Mouse (Mus musculus) midbrain, embryonic 11.5 days (tissue): ENCODE data around the gene Pigv. TPM values are rescaled to one million over a fixed set of nuclear protein-coding genes. Genes with fewer than 3 reads are reported as not detected.

Source experiments
- ATAC-seq: fragments of 200-750 bp; cut with Nextera tagmentation; 2 replicates; pipeline ENCODE4 v1.8.0; 2017; ENCODE audit warnings: moderate TSS enrichment, moderate library complexity; ENCODE audit not compliant: low FRiP score
- DNase-seq: peaks from one replicate; pipeline ENCODE4 v3.0.0; 2015; ENCODE audit warnings: low spot score; ENCODE audit errors: missing footprints
- H3K27ac ChIP-seq: fragments of 300-500 bp; sonication (generic); 2 replicates; pipeline ENCODE4 v1.5.1; 2014; ENCODE audit warnings: low read depth, low read length
- H3K27me3 ChIP-seq: fragments of 300-500 bp; sonication (generic); 2 replicates; pipeline ENCODE4 v1.6.1; 2014; ENCODE audit warnings: mild to moderate bottlenecking, low read length, moderate library complexity, mixed read lengths; ENCODE audit not compliant: control insufficient read depth, insufficient read depth
- H3K36me3 ChIP-seq: fragments of 300-500 bp; sonication (generic); 2 replicates; pipeline ENCODE4 v1.6.1; 2014; ENCODE audit warnings: mild to moderate bottlenecking, low read length, moderate library complexity, mixed read lengths; ENCODE audit not compliant: control insufficient read depth, insufficient read depth
- H3K4me1 ChIP-seq: fragments of 300-500 bp; sonication (generic); 2 replicates; pipeline ENCODE4 v1.6.1; 2014; ENCODE audit warnings: low read length; ENCODE audit not compliant: control insufficient read depth, insufficient read depth
- H3K4me2 ChIP-seq: fragments of 300-500 bp; sonication (generic); 2 replicates; pipeline ENCODE4 v1.6.1; 2014; ENCODE audit warnings: mild to moderate bottlenecking, moderate library complexity
- H3K4me3 ChIP-seq: fragments of 300-500 bp; sonication (generic); 2 replicates; pipeline ENCODE4 v1.5.1; 2014; ENCODE audit warnings: low read depth, low read length
- H3K9ac ChIP-seq: fragments of 300-500 bp; sonication (generic); 2 replicates; pipeline ENCODE4 v1.6.1; 2014; ENCODE audit warnings: low read length
- H3K9me3 ChIP-seq: fragments of 300-500 bp; sonication (generic); 2 replicates; pipeline ENCODE4 v1.6.1; 2016; ENCODE audit warnings: low read length; ENCODE audit not compliant: control insufficient read depth
- WGBS: fragments of 180-500 bp; shearing (Covaris S2); extraction: QIAGEN DNeasy Blood & Tissue Kit; methylation state at CpG from one replicate; pipeline ENCODE4 v1.1.7; 2014; 5-methylcytosine and 5-hydroxymethylcytosine counted together
- polyA plus RNA-seq: library from polyadenylated mRNA; unstranded; fragments of >200 nt; fragmentation: Nextera tagmentation; extraction: Ambion mirVana; gene quantifications from 2 replicates; pipeline ENCODE4 v1.2.1, GENCODE M21; 2014

The Pigv gene
- polyA plus RNA-seq, 1 experiment from 2014 or later, result 12.4 TPM

GRCm38 (mm10) chr4:133628517-133628916 is 43.9 kb downstream of the Pigv start:
- no peaks in the 10 kb centered on the region for H3K9me3 ChIP-seq
- H3K9ac ChIP-seq, result no peak overlapping the region
- H3K4me1 ChIP-seq, result peaks cover 7% of the 10 kb centered on the region
- no peak overlapping the region for H3K27ac ChIP-seq
- no peaks in the 10 kb centered on the region for H3K27me3 ChIP-seq
- peak; percentile 37 for DNase-seq
- no peak overlapping the region for H3K4me2 ChIP-seq
- no peak for ATAC-seq
- peaks cover 6% of the 10 kb centered on the region for H3K36me3 ChIP-seq
- no peak overlapping the region for H3K4me3 ChIP-seq
- 88% methylated on average over 2 of the region's 2 CpGs for WGBS

DNA sequence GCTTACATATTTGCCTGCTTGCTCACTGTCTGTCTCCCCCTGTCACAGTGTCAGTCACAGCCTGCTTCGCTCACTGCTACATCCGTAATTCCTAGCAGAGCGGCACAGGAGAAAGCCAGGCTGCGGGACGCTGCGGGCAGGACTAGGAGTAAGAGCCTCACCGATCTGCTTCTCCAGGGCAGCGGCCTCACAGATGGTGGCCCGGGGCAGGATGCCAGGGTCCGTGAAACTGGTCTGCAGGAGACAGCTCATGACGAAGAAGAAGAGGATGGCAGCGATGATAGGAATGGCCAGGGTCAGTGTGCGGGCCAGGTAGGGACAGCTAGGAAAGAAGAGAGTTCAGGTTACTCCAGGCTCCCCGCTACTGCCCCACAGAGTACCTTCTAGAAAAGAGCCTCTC is 45.4 kb downstream of the Pigv start:
- Histone ChIP-seq H3K36me3 (peaks cover 6% of the 10 kb centered on the region), H3K4me2 (no peak overlapping the region), H3K9me3 (no peaks in the 10 kb centered on the region), H3K4me3 (no peak overlapping the region), H3K27ac (no peak overlapping the region), H3K27me3 (no peaks in the 10 kb centered on the region), H3K4me1 (peaks cover 2% of the 10 kb centered on the region), H3K9ac (no peak overlapping the region)
- WGBS, result 93% methylated on average over 14 of the region's 14 CpGs
- ATAC-seq, result no peak
- peak; percentile 62 for DNase-seq

GRCm38 (mm10) chr4:133626621-133627020 is 45.8 kb downstream of the Pigv start:
- H3K4me3 ChIP-seq, result no peak overlapping the region
- no peaks in the 10 kb centered on the region; the same call in 1 of the 2 replicates for H3K4me1 ChIP-seq
- H3K9me3 ChIP-seq, result no peaks in the 10 kb centered on the region
- peaks cover 6% of the 10 kb centered on the region for H3K36me3 ChIP-seq
- H3K4me2 ChIP-seq, result no peak overlapping the region
- no peak overlapping the region for H3K9ac ChIP-seq
- H3K27me3 ChIP-seq, result no peaks in the 10 kb centered on the region
- ATAC-seq, result no peak
- DNase-seq, result peak; percentile 45
- 84% methylated on average over 9 of the region's 9 CpGs for WGBS
- H3K27ac ChIP-seq, result no peak overlapping the region

GRCm38 (mm10) chr4:133626221-133626620 is 46.2 kb downstream of the Pigv start:
- Histone ChIP-seq H3K36me3 (peaks cover 6% of the 10 kb centered on the region), H3K4me1 (no peaks in the 10 kb centered on the region), H3K9me3 (no peaks in the 10 kb centered on the region), H3K9ac (no peak overlapping the region), H3K27me3 (no peaks in the 10 kb centered on the region), H3K4me3 (no peak overlapping the region), H3K27ac (no peak overlapping the region), H3K4me2 (no peak overlapping the region)
- WGBS, result 45% methylated on average over 5 of the region's 5 CpGs
- ATAC-seq (no peak), DNase-seq (peak; percentile 53)

GRCm38 (mm10) chr4:133625621-133626071 is 46.8 kb downstream of the Pigv start:
- no peaks in the 10 kb centered on the region for H3K9me3 ChIP-seq
- 44% methylated on average over 11 of the region's 11 CpGs for WGBS
- no peak overlapping the region for H3K4me2 ChIP-seq

DNA sequence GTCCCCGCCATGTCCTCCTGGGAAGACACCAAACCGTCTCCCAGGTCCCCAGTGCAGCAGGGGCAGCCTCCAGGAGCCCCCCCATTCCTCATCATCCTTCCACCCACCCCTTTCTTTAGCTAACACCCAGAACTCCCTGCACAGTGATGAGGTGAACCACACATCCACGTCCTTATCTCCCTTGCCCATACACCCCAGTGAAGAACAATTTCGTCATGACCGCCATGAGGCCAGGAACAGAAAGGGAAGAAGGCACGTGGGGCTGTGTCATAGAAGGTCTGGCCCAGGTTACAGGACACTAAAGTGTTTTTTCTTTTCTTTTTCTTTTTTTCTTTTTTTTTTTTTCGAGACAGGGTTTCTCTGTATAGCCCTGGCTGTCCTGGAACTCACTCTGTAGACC is 47.6 kb downstream of the Pigv start:
- no peaks in the 10 kb centered on the region for H3K9me3 ChIP-seq
- WGBS, result 91% methylated on average over 7 of the region's 7 CpGs

More at GRCm38 (mm10) chr4:133625621-133626071, 46.8 kb downstream of the Pigv start:
- Histone ChIP-seq H3K4me3 (no peak overlapping the region), H3K9ac (no peak overlapping the region), H3K27me3 (no peaks in the 10 kb centered on the region), H3K27ac (no peak overlapping the region), H3K36me3 (peaks cover 6% of the 10 kb centered on the region), H3K4me1 (no peaks in the 10 kb centered on the region)
- DNase-seq (peak; percentile 83), ATAC-seq (no peak)

GRCm38 (mm10) chr4:133622161-133622695 is 50.2 kb downstream of the Pigv start:
- Histone ChIP-seq H3K27me3 (no peaks in the 10 kb centered on the region), H3K9me3 (no peaks in the 10 kb centered on the region), H3K4me1 (no peaks in the 10 kb centered on the region), H3K27ac (no peak overlapping the region), H3K9ac (no peak overlapping the region), H3K4me3 (no peak overlapping the region), H3K4me2 (no peak overlapping the region), H3K36me3 (peaks cover 6% of the 10 kb centered on the region)
- DNase-seq, result peak; percentile 39
- no peak for ATAC-seq
- WGBS, result 85% methylated on average over 11 of the region's 11 CpGs

More for the DNA sequence above, 47.6 kb downstream of the Pigv start:
- Histone ChIP-seq H3K36me3 (peaks cover 6% of the 10 kb centered on the region), H3K4me3 (no peak overlapping the region), H3K27me3 (no peaks in the 10 kb centered on the region), H3K27ac (no peak overlapping the region), H3K4me2 (no peak overlapping the region), H3K4me1 (no peaks in the 10 kb centered on the region), H3K9ac (no peak overlapping the region)
- DNase-seq, result peak; percentile 37
- ATAC-seq, result no peak

DNA sequence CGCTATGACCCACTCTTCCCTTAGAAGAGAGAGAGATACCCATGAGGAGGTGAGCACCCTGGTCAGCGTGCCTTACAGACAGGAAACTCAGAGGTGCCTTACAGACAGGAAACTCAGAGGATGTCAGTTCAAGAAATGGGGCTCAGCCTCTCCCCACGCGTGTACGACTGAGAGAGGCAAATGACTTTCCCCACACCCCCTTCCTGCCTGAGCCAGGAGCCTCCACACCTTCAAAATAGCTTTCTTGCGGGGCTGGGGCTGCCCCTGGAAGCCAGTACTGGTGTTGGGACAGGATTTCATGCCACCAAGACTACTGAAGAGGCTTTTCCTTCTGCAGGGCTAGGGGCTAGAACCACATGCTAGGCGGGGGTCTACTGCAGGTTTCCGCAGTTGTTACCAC is 51.8 kb downstream of the Pigv start:
- DNase-seq, result peak; percentile 45
- WGBS, result 93% methylated on average over 8 of the region's 8 CpGs
- ATAC-seq, result no peak
- H3K9me3 ChIP-seq, result no peaks in the 10 kb centered on the region
- no peaks in the 10 kb centered on the region for H3K4me1 ChIP-seq
- H3K36me3 ChIP-seq, result peaks cover 3% of the 10 kb centered on the region
- no peaks in the 10 kb centered on the region for H3K27me3 ChIP-seq
- no peak overlapping the region for H3K4me2 ChIP-seq
- no peak overlapping the region for H3K9ac ChIP-seq
- H3K27ac ChIP-seq, result no peak overlapping the region
- H3K4me3 ChIP-seq, result no peak overlapping the region

DNA sequence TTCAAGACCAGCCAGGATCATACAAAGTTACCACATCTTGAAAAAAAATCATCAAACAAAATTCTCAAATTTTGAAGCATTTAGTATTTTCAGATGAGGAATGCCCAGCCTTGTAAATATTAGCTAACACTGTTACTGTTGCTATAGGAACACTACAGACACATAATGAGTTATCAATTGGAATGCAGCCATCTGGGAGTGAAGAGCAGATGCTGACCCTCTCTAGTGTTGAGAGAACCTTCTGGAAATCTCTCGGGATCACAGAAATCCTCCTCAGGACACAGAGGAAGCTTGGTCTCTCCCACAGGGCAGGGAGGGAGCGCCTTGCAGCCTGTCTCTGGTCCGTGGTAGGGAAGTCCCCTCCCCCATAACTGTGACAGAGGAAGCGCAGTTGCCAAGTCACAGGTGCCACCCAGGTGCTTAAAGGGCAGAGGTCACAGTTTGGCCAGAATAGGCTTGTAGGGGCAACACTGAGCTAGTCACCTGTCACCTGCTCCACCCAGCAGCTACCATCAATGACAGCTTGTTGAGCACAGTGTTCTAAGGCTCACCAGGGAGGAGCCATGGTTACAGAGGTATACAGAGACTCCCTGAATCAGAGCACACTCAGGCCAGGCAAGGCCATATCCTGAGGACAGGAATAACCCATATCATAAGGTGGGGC is 52.8 kb downstream of the Pigv start:
- H3K4me1 ChIP-seq, result no peaks in the 10 kb centered on the region
- no peak overlapping the region for H3K9ac ChIP-seq
- ATAC-seq (no peak), DNase-seq (peak; percentile 72)
- 80% methylated on average over 4 of the region's 4 CpGs for WGBS
- H3K36me3 ChIP-seq, result no peaks in the 10 kb centered on the region; the same call in 1 of the 2 replicates
- no peak overlapping the region for H3K4me2 ChIP-seq
- H3K27me3 ChIP-seq, result no peaks in the 10 kb centered on the region
- H3K9me3 ChIP-seq, result no peaks in the 10 kb centered on the region
- no peak overlapping the region for H3K4me3 ChIP-seq
- no peak overlapping the region for H3K27ac ChIP-seq
